Mouse (Mus musculus): ENCODE results near the gene Gtsf1.

- TF ChIP-seq CTCF (IDR thresholded peaks at IDR 0.05; ENCODE audit: borderline replicate concordance, extremely low read depth, insufficient read depth, insufficient read length) (no peak), POLR2A (IDR thresholded peaks at IDR 0.05; ENCODE audit: borderline replicate concordance, extremely low read depth, insufficient read depth, insufficient read length, poor library complexity, severe bottlenecking) (no peak)
Observed at GRCm38 (mm10) chr15:103453551-103454218, 23.4 kb upstream of the Gtsf1 start, which contains the start of gene Nckap1l.

Measured in brain, embryonic 14.5 days (tissue).